11 mouse cellular contexts compared by ENCODE assay signal in the genomic region with DNA sequence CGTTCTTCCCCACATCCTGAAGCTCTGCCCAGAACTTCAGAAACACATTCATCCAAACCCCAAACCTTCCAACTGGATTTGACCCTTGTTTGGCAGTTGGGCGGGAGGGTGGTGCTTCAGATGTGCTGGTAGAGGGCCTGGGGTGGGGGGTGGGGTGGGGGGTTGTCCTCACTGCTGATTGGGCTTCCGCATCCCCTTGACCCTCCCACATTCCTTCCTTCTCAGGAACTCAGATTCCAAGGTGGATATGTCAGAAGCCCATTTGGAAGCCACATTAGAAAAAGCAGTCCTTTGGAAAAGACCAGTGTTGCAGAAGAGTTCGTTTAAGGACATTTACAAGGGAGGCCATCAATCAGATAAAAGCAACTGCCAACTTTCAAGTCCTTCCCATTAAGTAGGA. TPM values are rescaled to one million over a fixed set of nuclear protein-coding genes. Genes with fewer than 3 reads are reported as not detected.
DNase-seq lines count a peak whose midpoint lies in the region; ATAC-seq and TF ChIP-seq lines count a peak whose summit lies in the region.
"Had no signal": no experiment of that assay in that cellular context is flagged by ENCODE, and none has a peak within 500 bp of the region (broad histone marks: within the 10 kb centered on the region; RNA-seq: fewer than 3 reads in every experiment).

No protein-coding gene starts in this region.

- no peaks in the 10 kb centered on the region for H3K4me1 ChIP-seq in hindbrain, embryonic 14.5 days (replicated peaks; ENCODE audit: control insufficient read depth, insufficient read depth, low read length)
- H3K4me1 ChIP-seq in hindbrain, embryonic 10.5 days (replicated peaks) = peaks cover 25% of the 10 kb centered on the region
- H3K4me1 ChIP-seq in heart, adult 2 months (ENCODE audit: control insufficient read depth, insufficient read depth, low read length) = peaks cover 2% of the 10 kb centered on the region; the same call in 1 of the 2 replicates
- H3K4me1 ChIP-seq in stomach, embryonic 14.5 days (ENCODE audit: control insufficient read depth, insufficient read depth, low read length) = peaks cover 5% of the 10 kb centered on the region; the same call in 1 of the 2 replicates
- no peaks in the 10 kb centered on the region for H3K4me1 ChIP-seq in liver, postnatal 0 days (ENCODE audit: insufficient read depth)

- no peaks in the 10 kb centered on the region for H3K9me3 ChIP-seq in hindbrain, embryonic 14.5 days (ENCODE audit: control insufficient read depth, low read length)
- H3K9me3 ChIP-seq in hindbrain, embryonic 10.5 days = no peaks in the 10 kb centered on the region
- H3K9me3 ChIP-seq in stomach, embryonic 14.5 days (ENCODE audit: control insufficient read depth, low read depth, low read length) = no peaks in the 10 kb centered on the region
- no peaks in the 10 kb centered on the region for H3K9me3 ChIP-seq in liver, postnatal 0 days (ENCODE audit: low read length)

- ATAC-seq in hindbrain, embryonic 14.5 days (ENCODE audit: low FRiP score) = no peak
- ATAC-seq in stomach, embryonic 14.5 days (ENCODE audit: insufficient number of reproducible peaks, insufficient read depth, low FRiP score, low read depth) = no peak
- ATAC-seq in megakaryocyte, adult 5-6 weeks (ENCODE audit: poor library complexity, severe bottlenecking) = no peak
- no peak for ATAC-seq in liver, postnatal 0 days
- ATAC-seq: intestine, embryonic 16.5 days had no signal

- 0 out of 2 replicates have a peak, but pooled peaks have one; percentile 37 for TF ChIP-seq POLR2A in heart, adult 2 months (IDR thresholded peaks at IDR 0.05; ENCODE audit: insufficient read depth, low read depth, low read length)

- no peak for TF ChIP-seq CTCF in heart, adult 2 months (IDR thresholded peaks at IDR 0.05)
- TF ChIP-seq CTCF in liver, postnatal 0 days (IDR thresholded peaks at IDR 0.05; ENCODE audit: low read depth) = no peak

- 79% methylated on average over 4 of the region's 4 CpGs for WGBS in hindbrain, embryonic 14.5 days
- WGBS in hindbrain, embryonic 10.5 days = 81% methylated on average over 4 of the region's 4 CpGs
- WGBS in heart, adult 2 months = 58% methylated on average over 4 of the region's 4 CpGs
- WGBS in stomach, embryonic 14.5 days = 50% methylated on average over 4 of the region's 4 CpGs
- WGBS in liver, postnatal 0 days (ENCODE audit: insufficient replicate concordance) = 58% methylated on average over 4 of the region's 4 CpGs

- intact Hi-C loops in heart, adult 2 months (cut with DNase I) = no loop called here

- TF ChIP-seq EP300 in heart, adult 2 months (IDR thresholded peaks at IDR 0.05; ENCODE audit: insufficient read depth, low read depth, low read length) = no peak
- TF ChIP-seq EP300 in liver, postnatal 0 days (IDR thresholded peaks at IDR 0.05; ENCODE audit: low read depth) = no peak

- no peak for DNase-seq in hindbrain, embryonic 14.5 days (ENCODE audit: low spot score)
- DNase-seq in hindbrain, embryonic 10.5 days (ENCODE audit: low spot score) = no peak
- peak; percentile 54 to 61 for DNase-seq in heart, adult 2 months
- peak; percentile 52 for DNase-seq in kidney, postnatal 14 days
- DNase-seq in cerebellum, postnatal 10 days = no peak
- no peak for DNase-seq in liver, postnatal 0 days
- DNase-seq: cerebellum, adult 9-10 months; midbrain, embryonic 14.5 days had no signal

- no peaks in the 10 kb centered on the region for H3K36me3 ChIP-seq in hindbrain, embryonic 14.5 days (replicated peaks; ENCODE audit: control insufficient read depth, insufficient read depth)
- H3K36me3 ChIP-seq in hindbrain, embryonic 10.5 days = no peaks in the 10 kb centered on the region
- H3K36me3 ChIP-seq in heart, adult 2 months (ENCODE audit: control insufficient read depth, insufficient read depth, low read length) = no peaks in the 10 kb centered on the region
- H3K36me3 ChIP-seq in stomach, embryonic 14.5 days (ENCODE audit: control insufficient read depth, insufficient read depth, low read length) = no peaks in the 10 kb centered on the region
- H3K36me3 ChIP-seq in liver, postnatal 0 days (replicated peaks; ENCODE audit: insufficient read depth, low read length) = no peaks in the 10 kb centered on the region

- H3K27ac ChIP-seq in hindbrain, embryonic 14.5 days = no peak overlapping the region
- no peak overlapping the region for H3K27ac ChIP-seq in hindbrain, embryonic 10.5 days
- H3K27ac ChIP-seq in heart, adult 2 months = peak overlapping the region; percentile 83
- H3K27ac ChIP-seq in stomach, embryonic 14.5 days (ENCODE audit: low read length) = no peak overlapping the region
- no peak overlapping the region for H3K27ac ChIP-seq in liver, postnatal 0 days (ENCODE audit: low read depth)

- no peaks in the 10 kb centered on the region for H3K79me2 ChIP-seq in heart, adult 2 months (replicated peaks; ENCODE audit: control insufficient read depth, insufficient read depth, low read length)

- peaks cover 7% of the 10 kb centered on the region for H3K27me3 ChIP-seq in hindbrain, embryonic 14.5 days (ENCODE audit: control insufficient read depth, insufficient read depth, low read length)
- peaks cover 41% of the 10 kb centered on the region for H3K27me3 ChIP-seq in hindbrain, embryonic 10.5 days (ENCODE audit: insufficient read depth, poor library complexity, severe bottlenecking)
- no peaks in the 10 kb centered on the region for H3K27me3 ChIP-seq in heart, adult 2 months (ENCODE audit: control insufficient read depth, insufficient read depth, low read length)
- no peaks in the 10 kb centered on the region; the same call in 1 of the 2 replicates for H3K27me3 ChIP-seq in stomach, embryonic 14.5 days (ENCODE audit: control insufficient read depth, insufficient read depth, low read length)
- peaks cover 32% of the 10 kb centered on the region for H3K27me3 ChIP-seq in liver, postnatal 0 days (ENCODE audit: insufficient read depth, low read length)

- H3K4me3 ChIP-seq in hindbrain, embryonic 14.5 days (replicated peaks; ENCODE audit: low read length) = peak overlapping the region; percentile 60; the same call in 1 of the 2 replicates
- no peak overlapping the region for H3K4me3 ChIP-seq in hindbrain, embryonic 10.5 days
- peak overlapping the region; percentile 62 for H3K4me3 ChIP-seq in heart, adult 2 months
- no peak overlapping the region for H3K4me3 ChIP-seq in stomach, embryonic 14.5 days (ENCODE audit: low read depth, low read length)
- no peak overlapping the region for H3K4me3 ChIP-seq in liver, postnatal 0 days (ENCODE audit: low read depth, low read length)

- H3K9ac ChIP-seq in hindbrain, embryonic 14.5 days = no peak overlapping the region
- no peak overlapping the region for H3K9ac ChIP-seq in heart, adult 2 months (ENCODE audit: low read depth, low read length)
- H3K9ac ChIP-seq in stomach, embryonic 14.5 days (replicated peaks; ENCODE audit: low read depth, low read length) = no peak overlapping the region
- H3K9ac ChIP-seq in liver, postnatal 0 days (replicated peaks) = no peak overlapping the region

- H3K4me2 ChIP-seq in hindbrain, embryonic 14.5 days (replicated peaks) = peak overlapping the region; percentile 98; the same call in 1 of the 2 replicates
- peak overlapping the region; percentile 91 for H3K4me2 ChIP-seq in stomach, embryonic 14.5 days (replicated peaks; ENCODE audit: low read depth, low read length)
- H3K4me2 ChIP-seq in liver, postnatal 0 days (ENCODE audit: low read depth, low read length) = no peak overlapping the region

RNA-seq across cellular contexts. Expression of a gene that starts 3.2 kb away (rescaled TPM):
- 4.6 TPM in 2 replicates for polyA plus RNA-seq in hindbrain, embryonic 14.5 days (2014; fragmentation: Nextera tagmentation; extraction: Ambion mirVana)
- 0.86 and 1.4 TPM in 2 replicates for polyA plus RNA-seq in hindbrain, embryonic 10.5 days (2016; fragmentation: Nextera tagmentation; extraction: Ambion mirVana)
- 1 to 10 TPM; 7.4 to 7.5 TPM for total RNA-seq in heart, adult 2 months (2021)
- 3.6 and 4.8 TPM in 2 replicates for polyA plus RNA-seq in heart, adult 2 months (2012; rRNA removed)
- 2.9 and 3.4 TPM in 2 replicates for polyA plus RNA-seq in stomach, embryonic 14.5 days (2014; fragmentation: Nextera tagmentation; extraction: Ambion mirVana)
- 0.02 and 0.14 TPM in 2 replicates for total RNA-seq in megakaryocyte, adult 5-6 weeks (2015)
- total RNA-seq in megakaryocyte, adult 5-6 weeks (2017) = 0.04 and 0.12 TPM in 2 replicates
- 0.50 and 0.59 TPM in 2 replicates for polyA plus RNA-seq in liver, postnatal 0 days (2015; fragmentation: Nextera tagmentation; extraction: Ambion mirVana)

Comparison
In these comparisons a context has a peak if more than half of its experiments do, and no peak if none do; other contexts are left out.
1. H3K4me3 ChIP-seq: peak in hindbrain, embryonic 14.5 days (single experiment) and heart, adult 2 months (single experiment); none in hindbrain, embryonic 10.5 days (single experiment), stomach, embryonic 14.5 days (single experiment) and liver, postnatal 0 days (single experiment).
2. DNase-seq: peak in heart, adult 2 months (2 of 2) and kidney, postnatal 14 days (single experiment); none in hindbrain, embryonic 14.5 days (single experiment), hindbrain, embryonic 10.5 days (single experiment), cerebellum, postnatal 10 days (0 of 2) and liver, postnatal 0 days (single experiment).